Mouse (Mus musculus): ENCODE measurements around the gene Ins2. TPM values are rescaled to one million over a fixed set of nuclear protein-coding genes. Genes with fewer than 3 reads are reported as not detected.

Gene Ins2
- total RNA-seq (2021), result not detected
- long read RNA-seq, experiment 1, result 0 reads
- long read RNA-seq, experiment 2, result 0 reads

DNA sequence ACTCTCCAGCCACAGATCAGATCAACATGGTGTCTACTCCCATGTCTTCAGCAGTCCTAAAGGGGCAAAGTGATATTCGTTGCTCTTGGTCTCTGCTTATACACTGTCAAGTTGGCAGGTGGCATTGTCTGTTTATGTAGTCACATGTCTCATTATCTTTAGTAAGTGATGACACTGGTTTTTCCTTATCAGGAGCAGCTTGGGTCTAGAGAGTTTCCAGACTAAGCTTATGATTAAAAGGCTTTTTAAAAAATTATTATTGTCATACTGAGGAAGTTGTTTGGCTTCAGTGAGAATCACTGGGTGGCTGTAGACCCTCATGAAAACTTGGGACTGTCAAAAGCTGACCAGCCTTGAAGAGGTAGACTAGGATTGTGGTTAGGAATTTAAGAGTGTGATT, at the start of gene Ins2:
TSS of gene Ins2 (minus strand) at position 101 of the 400 bp plus-strand sequence.
- DNase-seq, result no peak

DNA sequence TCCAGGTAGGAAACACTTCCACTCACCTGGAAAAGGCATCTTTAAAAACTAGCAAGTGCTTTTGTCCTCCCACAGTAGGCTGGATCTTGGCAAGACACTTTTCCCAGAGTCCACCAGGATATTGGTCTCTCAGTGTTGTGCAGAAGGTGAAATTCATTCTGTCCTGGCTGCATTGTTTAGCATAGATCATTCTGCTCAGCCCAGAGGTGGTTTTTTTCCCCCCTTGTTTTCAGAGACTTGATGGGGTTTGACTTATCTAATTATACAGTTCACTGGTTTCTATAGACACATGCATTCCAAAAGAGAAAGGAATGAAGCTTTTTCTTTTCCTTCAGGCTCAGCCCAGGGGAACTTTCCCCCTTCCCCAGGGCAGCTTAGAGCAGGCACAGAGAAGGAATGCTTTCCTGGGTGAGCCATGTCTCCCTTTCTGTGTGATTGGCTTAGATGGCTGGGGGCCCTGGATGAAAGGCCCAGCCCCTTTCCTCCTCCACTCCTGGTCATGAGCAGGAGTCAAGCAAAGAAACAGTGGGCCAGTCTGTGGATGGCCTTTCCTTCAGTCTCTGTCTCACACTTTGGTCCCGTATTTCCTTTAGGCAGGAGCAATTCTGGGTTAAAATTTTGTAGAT, 49.6 kb upstream of the Ins2 start:
- DNase-seq, result no peak

DNA sequence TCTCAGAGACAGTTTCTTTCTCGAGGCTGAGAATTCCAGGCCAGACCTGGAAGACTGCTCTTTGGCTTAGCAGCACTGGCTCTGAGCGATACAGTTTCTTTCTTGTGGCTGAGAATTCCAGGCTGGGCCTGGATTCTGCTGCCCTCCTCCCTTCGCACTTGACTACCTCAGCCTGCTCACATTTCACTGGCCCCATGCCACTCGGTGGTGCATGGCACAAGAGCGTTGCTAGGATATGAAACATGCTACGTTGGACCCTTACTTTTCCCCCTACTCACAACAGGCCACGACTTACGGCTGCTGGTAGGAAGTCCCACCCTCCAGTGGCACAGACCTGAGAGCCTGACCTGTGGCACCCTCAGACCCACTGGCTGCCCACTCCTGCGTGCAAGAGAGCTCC, 46.5 kb upstream of the Ins2 start:
- DNase-seq, result no peak

DNA sequence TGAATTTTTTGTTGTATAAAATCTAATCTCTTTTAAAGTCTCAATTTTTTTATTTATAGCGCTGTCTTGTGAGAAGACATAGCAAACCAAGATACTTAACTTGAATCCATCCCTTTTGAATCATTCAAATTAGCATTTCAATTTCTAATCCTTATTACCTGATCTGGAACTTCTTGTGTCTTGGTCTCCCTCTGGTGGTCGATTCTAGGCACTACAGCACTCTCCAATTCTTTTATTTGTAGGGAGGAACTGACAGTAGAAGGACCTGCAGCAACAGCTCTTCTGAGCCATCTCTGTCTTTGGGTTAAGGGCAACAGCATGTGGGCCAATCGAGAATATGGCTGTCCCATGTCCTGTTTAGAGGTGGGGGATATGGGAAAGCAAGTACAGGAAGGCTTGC, 5.4 kb downstream of the Ins2 start:
- no peak for DNase-seq

DNA sequence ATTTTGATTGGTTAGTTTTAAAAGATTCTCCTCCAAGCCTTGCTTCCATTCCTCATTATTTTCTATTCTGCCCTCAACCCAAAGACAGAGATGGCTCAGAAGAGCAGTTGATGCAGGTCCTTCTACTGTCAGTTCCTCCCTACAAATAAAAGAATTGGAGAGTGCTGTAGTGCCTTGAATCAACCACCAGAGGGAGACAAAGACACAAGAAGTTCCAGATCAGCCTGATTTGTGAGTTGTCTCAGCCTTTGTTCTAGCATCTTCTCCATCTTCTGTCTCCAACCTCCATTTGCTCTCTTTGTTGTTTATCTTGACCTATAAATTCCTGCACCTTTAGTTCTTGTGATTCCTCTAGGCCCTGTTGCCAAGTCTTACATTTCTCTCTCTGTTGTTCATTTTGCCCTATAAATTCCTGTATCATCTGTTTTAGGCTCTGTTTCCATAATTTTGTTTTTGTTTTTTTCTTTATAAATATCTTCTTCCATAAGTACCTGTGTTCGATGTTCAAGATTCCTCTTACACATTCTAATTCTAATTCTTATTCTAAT, 6.2 kb downstream of the Ins2 start:
- no peak for DNase-seq

DNA sequence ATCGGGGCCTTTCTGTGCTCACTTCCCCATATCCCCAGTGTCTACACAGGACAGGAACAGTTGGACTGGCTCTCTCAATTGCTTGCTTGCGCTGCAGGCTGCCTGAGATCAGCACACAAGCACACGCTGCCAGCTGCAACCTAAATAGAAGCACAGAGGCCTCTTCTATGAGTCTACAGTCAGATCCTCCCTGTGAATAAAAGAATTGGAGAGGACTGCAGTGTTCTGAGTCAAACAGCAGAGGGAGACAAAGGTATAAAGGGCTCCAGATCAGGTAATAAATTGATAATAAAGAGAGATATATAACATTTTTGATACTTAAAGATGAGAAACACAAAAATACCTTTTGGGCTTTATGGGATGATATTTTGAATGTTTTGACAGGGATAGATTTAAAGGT, 17.2 kb downstream of the Ins2 start:
- no peak for DNase-seq

DNA sequence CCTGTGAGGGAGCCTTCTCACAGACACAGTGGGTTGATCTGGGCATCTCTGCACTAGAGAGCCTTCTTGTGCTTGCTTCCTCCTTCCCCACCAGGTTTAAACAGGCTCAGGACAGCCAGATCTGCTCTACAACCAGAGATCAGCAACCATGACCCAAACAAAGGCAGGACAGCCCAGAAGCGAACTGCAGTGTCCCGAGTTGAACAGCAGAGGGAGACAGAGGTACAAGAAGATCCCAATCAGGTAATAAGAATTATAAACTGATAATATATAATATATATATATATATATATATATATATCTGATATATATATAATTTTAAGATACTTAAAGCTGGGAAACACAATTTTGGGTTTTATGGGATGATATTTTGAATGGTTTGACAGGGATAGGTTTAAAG, 22.5 kb downstream of the Ins2 start:
- no peak for DNase-seq

DNA sequence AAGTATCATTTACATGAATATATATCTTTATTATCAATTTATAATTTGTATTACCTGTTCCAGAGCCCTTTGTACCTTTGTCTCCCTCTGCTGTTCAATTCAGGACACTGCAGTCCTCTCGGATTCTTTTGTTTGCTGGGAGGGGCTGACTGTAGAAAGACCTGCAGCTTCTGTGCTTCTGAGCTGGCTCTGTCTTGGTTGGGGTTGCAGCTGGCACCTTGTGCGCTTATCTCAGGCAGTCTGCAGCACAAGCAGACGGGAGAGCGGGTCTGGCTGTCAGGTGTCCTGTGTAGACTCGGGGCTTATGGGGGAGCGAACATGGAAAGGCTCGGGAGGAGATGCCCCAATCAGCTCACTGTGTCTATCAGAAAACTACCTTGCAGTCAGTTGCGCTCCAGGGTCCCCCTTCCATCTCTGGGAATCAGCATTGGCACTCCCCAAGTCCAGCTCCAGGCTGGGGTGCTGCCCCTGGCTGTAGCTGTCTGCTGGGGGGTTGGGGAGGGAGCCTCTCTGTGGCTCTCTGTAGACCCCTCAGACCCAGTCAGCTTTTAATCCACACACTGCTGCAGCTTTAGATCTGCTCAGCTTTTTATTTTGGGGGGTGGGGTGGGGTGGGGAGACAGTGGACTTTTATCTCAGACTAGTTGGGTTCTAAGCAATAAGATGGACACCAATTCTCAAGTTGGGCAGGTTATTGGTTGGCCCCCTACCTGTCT, 28.2 kb downstream of the Ins2 start:
- peak; percentile 12 for DNase-seq

DNA sequence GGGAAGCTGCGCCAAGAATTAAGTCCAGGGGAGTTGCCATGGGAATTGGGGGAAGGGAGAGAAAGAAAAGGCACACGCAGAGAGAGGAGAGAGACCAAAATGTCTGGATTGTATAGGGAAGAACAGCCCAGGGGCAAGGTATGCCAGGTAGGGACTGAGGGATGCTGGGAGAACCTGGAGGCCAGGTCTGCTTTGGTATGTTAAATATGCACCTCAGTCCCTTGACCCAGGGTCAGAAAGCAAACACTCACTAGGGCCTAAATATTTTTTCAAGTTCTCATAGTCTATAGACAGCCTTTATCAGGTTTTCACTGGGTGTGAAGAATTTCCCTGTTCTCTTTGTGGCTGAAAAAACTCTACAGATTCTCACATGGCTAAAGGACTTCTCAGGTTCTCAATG, 36.3 kb downstream of the Ins2 start:
- DNase-seq, result no peak

DNA sequence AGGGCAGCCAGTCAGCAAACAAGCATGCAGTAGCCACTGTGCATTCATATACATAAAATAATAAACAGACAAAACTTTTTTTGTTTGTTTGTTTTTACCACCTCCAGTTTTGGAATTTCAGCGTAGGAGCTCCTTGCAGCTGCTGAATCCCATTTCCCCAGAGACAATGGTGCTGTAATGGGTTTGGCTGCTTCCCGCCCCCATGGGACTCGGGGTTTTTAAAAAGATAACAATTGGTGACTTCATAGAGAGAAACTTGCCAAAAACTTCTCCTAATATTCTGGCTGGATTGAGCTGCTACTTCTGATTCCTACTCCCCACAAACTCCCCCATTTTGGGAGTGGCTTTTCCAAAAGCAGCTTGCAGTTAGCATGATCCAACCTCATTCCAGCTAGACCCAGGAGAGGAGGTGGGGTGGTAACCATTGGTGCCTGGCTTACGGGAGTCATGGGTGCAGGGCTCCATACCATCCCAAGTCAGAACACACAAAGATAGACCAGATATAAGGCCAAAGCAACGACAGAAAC, 43.8 kb downstream of the Ins2 start:
- peak; percentile 60 for DNase-seq

DNA sequence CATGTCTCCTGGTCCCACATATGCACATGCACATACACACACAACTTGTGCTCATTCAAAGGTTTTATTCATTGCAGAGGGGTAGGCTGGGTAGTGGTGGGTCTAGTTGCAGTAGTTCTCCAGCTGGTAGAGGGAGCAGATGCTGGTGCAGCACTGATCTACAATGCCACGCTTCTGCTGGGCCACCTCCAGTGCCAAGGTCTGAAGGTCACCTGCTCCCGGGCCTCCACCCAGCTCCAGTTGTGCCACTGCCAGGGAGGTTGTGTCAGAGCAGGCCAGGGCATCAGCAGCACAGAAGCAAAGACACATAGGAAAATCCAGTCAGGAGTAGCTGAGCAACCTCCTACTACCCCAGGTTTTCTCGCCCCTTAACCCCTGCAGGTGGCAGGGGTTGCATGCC, 64.6 kb downstream of the Ins2 start:
- DNase-seq, result peak; percentile 64

DNA sequence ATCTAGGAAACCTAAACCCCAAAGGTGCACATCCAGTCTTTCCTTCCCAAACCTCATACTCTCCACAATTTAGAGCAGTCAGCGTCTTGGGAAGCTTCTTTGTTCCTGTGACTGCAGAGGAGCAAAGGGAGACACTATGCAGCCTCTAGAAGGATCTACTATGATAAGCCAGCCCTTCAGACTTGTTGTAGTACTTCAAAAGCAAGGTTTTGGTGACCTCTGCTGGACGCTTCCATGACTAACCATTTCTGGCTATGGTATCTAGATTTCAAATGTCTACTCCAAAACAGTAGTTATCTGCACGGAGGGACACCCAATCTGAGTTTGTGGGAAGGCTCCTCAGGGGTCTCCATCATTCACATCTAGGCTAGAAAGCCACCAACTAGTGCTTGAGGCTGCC, 67.5 kb downstream of the Ins2 start:
- no peak for DNase-seq

DNA sequence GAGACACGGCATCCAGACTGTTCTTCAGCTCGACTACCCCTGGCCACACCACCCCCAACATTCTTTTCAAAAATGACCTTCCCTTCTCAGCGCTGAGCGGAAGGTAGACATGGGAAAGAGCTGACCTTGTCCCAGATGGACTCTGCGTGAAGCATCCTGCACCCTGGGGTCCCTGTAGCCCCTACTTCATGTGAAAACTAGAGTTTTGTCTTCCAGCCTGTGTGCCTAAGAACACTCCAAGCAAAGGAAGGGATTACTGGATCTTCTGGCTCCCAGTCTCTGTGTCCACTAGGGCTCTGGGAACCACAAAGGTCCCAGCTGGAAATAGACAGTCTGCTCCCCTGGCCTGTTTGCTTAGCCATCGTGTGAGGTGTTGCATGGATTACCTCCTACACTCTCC, 68.0 kb downstream of the Ins2 start:
- DNase-seq, result no peak

DNA sequence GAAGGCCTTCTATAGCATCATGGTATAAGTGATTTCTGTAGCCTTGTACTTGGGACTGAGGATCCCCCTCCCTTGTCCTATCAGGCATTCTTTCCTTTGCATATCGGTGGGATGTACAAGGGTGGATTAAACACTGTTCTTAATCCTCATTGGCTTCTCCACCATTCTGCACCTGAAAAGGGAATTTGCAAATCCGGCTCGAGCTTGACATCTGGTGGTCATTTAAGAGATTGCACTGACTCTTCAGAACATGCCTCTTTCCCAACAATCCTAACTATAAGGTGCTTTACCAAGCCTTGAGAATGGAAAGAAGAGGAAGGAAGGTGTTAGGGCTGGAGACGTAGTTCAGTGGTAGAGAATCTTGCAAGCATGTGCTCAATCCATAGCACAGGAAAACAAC, 71.1 kb downstream of the Ins2 start:
- DNase-seq, result no peak

DNA sequence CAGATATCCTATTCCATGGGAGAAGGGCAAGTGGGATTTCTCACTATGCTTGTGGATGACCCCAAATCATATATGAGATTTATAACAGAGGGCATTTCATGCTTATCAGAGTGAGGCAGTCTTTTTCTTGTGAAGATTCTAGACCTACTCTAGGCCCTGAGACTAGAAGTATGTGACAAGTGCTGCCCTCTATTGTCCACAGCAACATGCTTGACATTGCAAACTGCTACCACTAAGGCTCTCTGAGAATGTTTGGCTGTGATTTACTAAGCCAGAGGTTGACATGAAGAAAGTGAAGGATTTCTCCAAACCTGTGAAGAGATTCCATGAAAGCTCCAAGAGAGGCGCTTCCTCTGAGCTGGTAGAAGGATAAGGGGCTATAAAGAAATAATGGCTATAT, 72.1 kb downstream of the Ins2 start:
- DNase-seq, result no peak

DNA sequence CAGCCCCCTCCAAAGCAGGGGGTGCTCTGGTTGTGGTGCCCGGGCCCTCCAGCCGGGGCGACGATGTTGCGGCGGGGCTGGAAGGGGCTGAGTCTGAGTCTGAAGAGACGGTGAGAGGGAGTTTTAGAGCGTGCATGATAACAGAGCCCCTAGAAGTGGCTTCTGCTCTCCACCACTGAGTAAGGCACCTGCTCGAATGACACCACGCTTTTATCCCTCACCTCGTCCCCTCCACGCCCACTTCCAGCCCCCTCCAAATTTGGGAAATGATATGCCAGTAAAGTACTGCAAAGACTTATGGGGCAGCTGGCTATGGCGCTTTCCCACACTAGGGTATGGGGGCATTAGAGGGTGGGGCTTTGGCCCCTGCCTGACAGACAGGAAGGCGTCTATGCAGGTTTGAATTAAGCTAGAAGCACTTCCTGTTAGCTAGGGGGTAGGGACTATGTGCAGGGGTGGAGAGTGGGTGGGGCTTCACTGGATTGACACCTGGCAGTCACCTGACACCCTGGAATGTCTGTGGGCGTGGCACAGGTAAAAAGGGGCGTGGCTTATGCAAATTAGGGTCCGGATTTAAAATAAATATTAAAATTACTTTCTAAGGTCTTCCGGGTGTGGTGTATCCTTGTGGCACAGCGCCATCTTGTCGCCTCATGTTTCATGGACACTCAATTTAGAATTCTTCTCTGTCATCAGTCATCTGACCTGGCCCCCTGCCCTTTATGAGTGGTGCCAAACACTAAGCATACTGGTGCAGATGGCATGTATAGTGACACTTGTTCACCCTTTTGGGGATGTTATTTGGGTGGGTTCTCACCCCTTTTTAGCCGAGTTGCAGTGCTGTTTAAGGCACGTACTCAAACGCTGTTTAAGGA, 73.2 kb downstream of the Ins2 start, which contains the start of gene Gm49394:
TSS of gene Gm49394 (minus strand) at position 192 of the 875 bp plus-strand sequence.
- DNase-seq, result no peak

DNA sequence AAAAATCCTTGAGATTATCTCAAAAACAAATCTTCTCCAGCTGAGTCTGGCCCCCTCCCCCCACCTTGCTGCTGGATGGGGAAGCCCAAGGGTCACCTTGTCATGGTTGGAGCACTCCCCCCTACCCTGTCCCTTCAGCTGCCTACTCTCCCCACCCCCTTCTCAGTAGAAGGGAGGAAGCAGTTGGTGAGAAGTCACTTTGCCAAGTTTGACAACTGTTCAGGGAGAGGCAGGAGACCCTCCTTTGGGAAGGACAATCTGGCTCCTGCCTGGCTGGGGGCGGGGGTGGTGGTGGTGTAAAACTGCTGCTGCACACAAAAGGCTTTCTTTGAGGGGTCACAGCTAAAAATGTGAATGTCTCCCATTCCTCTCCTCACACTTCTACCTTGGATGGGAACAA, 74.9 kb downstream of the Ins2 start:
- no peak for DNase-seq

DNA sequence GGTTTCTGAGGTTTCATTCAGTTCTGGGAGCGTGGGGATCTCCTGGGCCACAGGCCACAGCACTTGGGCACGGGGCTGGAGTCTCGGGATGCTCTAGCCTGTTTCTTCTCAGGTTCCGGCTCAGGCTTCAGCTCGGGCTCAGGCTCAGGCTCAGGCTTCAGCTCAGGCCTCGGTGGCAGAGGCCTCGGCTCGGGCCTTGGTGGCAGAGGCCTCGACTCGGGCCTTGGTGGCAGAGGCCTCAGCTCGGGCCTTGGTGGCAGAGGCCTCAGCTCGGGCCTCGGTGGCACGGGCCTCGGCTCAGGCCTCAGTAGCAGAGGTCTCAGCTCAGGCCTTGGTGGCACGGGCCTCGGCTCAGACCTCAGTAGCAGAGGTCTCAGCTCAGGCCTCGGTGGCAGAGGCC, 75.7 kb downstream of the Ins2 start:
- no peak for DNase-seq

DNA sequence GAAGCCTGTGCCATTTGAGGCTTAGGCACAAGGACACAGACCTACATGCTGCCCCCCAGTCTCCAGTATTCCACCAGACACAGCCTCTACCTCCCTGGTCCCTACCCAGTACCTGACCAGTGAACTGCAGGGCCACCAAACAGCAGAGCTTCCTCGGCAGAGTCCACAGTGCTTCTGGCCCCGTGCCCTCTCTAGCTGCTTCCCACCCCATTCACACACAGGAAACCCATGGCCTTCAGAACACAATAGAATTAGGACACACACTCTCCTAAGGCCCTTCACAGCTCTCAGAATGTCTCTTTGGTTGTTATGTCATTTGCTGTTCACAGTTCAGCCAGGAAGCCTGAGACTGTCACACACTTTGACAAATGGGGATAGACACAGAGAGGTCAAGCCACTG, 76.5 kb downstream of the Ins2 start, which contains the start of gene Igf2:
TSS of gene Igf2 (minus strand) at position 158 of the 400 bp plus-strand sequence.
- no peak for DNase-seq

DNA sequence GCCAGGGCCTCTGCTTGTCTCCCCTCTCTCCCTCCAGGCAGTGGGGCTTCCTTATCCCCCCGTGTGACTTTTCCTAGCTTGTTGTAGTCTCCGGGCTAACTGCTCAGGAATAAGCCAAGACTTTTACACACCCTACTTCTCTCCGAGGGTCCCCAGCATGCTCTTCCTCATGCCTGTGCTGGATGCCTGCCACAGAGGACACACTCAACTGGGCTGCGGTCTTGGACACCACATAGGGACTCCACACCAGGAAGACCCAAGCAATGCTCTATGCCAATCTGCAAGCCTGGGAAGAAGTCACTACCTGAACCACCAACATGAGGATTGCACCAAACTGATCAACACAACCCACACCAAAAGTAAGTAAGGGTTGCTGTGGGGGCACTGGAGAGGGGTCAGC, 77.1 kb downstream of the Ins2 start:
- DNase-seq, result no peak

DNA sequence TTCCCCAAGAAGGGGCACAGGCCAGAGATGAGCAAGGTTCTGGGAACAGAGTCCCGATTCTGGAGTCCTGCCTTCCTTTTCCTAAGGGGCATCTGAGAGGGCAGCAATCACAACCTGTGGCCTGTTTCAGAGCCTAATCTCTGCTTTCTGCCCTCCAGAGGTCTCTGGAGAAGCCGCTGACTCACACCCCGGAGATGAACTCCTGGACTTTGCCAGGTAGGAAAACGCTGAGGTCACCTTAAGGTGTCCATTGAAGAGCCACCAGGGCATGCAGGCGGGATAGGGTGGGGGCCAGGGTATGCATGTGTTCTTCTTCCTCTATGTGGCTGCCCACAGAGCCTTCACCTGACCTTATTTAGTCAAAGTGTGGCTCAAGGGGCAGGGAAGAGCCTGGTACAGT, 77.8 kb downstream of the Ins2 start:
- DNase-seq, result no peak

DNA sequence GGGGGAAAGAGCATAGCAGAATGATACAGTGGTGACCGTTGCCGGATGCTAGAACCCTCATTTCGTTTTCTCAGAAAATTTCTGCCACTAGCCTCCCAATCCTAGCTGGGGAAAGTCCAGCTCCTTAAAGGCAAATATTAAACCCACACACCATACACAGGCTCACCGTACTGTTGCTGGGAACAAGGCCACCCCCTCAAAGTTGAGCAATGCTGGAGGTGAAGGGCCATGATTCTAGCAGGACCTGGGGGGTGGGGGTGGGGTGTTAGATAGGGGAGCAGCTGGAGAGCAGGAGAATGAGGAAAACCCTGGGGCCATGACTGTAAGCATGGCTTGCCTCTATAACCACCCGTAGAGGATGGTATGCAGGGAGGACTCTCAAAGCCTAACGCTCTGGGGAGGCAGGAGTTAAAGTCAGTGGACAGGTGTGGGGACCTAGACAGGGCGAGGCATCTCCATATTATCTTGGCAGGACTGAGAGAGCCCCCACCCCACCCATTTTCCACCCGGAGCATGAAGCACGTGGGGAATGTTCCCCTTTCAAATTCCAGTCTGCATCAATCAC, 78.6 kb downstream of the Ins2 start:
- DNase-seq, result no peak

All from gastrocnemius, postnatal 25 days (tissue).